Mouse (Mus musculus) G1E (cell line): ENCODE measurements around the gene Plekhf1.

Source experiments
- CTCF ChIP-seq: IDR thresholded peaks from 2 replicates; pipeline ENCODE4 v1.5.1; 2012; ENCODE audit warnings: low read depth, low read length, inconsistent platforms, mixed read lengths
- GATA1 ChIP-seq: IDR thresholded peaks from 2 replicates; pipeline ENCODE4 v1.6.1; 2012; ENCODE audit warnings: borderline replicate concordance, low read length, inconsistent platforms, mixed read lengths
- GATA2 ChIP-seq: IDR thresholded peaks from 2 replicates; pipeline ENCODE4 v1.6.1; 2012; ENCODE audit warnings: low read depth, low read length, inconsistent platforms, borderline replicate concordance
- POLR2AphosphoS5 ChIP-seq: IDR thresholded peaks from 2 replicates; pipeline ENCODE4 v1.6.1; 2012; ENCODE audit warnings: low read depth, low read length, inconsistent platforms; ENCODE audit not compliant: insufficient replicate concordance
- TAL1 ChIP-seq: conservative IDR thresholded peaks from 2 replicates; pipeline ENCODE4 v1.6.1; 2012; ENCODE audit warnings: low read depth, low read length, inconsistent platforms, mixed read lengths

GRCm38 (mm10) chr7:38259631-38260030 is 31.8 kb upstream of the Plekhf1 start:
- TF ChIP-seq CTCF (no peak), TAL1 (no peak), POLR2AphosphoS5 (no peak), GATA1 (no peak), GATA2 (no peak)
